Mouse (Mus musculus): ENCODE data around the gene Ddx10. TPM values are rescaled to one million over a fixed set of nuclear protein-coding genes. Genes with fewer than 3 reads are reported as not detected.
"Not testable (repeated sequence)": the region's sequence is repeated elsewhere in the genome, so short reads cannot be mapped to it uniquely, and the experiment has no call there.

Gene Ddx10
- polyA plus RNA-seq, 2 experiments from 2014 or later = 48.0 to 52.7 TPM

GRCm38 (mm10) chr9:53143508-53143907 is 104.3 kb downstream of the Ddx10 start:
- no peak for ATAC-seq

- ATAC-seq = not testable (repeated sequence)
Measured at GRCm38 (mm10) chr9:53142424-53142823, 105.4 kb downstream of the Ddx10 start.

GRCm38 (mm10) chr9:53140610-53141165 is 107.2 kb downstream of the Ddx10 start:
- ATAC-seq = no peak

GRCm38 (mm10) chr9:53132826-53133225 is 115.0 kb downstream of the Ddx10 start:
- ATAC-seq = no peak

- no peak for ATAC-seq
Measured at GRCm38 (mm10) chr9:53130460-53130859, 117.4 kb downstream of the Ddx10 start.

- ATAC-seq = no peak
Measured at GRCm38 (mm10) chr9:53101103-53101502, 146.8 kb downstream of the Ddx10 start.

GRCm38 (mm10) chr9:53095319-53096165 is 152.3 kb downstream of the Ddx10 start:
- no peak for ATAC-seq

GRCm38 (mm10) chr9:53094536-53094935 is 153.3 kb downstream of the Ddx10 start:
- ATAC-seq = no peak

GRCm38 (mm10) chr9:53077626-53078025 is 170.2 kb downstream of the Ddx10 start:
- no peak for ATAC-seq

- no peak for ATAC-seq
Measured at GRCm38 (mm10) chr9:53075931-53076330, 171.9 kb downstream of the Ddx10 start.

- no peak for ATAC-seq
Measured at GRCm38 (mm10) chr9:53074443-53074842, 173.4 kb downstream of the Ddx10 start.

GRCm38 (mm10) chr9:53073576-53074112 is 174.2 kb downstream of the Ddx10 start:
- ATAC-seq = no peak

- no peak for ATAC-seq
Measured at GRCm38 (mm10) chr9:53072088-53072487, 175.8 kb downstream of the Ddx10 start.

GRCm38 (mm10) chr9:53070875-53071524 is 176.9 kb downstream of the Ddx10 start:
- no peak for ATAC-seq

GRCm38 (mm10) chr9:53068166-53068565 is 179.7 kb downstream of the Ddx10 start:
- ATAC-seq = no peak

- no peak for ATAC-seq
Measured at GRCm38 (mm10) chr9:53066428-53066827, 181.4 kb downstream of the Ddx10 start.

- ATAC-seq = no peak
Measured at GRCm38 (mm10) chr9:53065028-53065427, 182.8 kb downstream of the Ddx10 start.

GRCm38 (mm10) chr9:53064531-53064930 is 183.3 kb downstream of the Ddx10 start:
- no peak for ATAC-seq

GRCm38 (mm10) chr9:53055306-53055705 is 192.5 kb downstream of the Ddx10 start:
- no peak for ATAC-seq

Data from activated CD4-positive, CD25-positive, alpha-beta regulatory T cell, adult 4 months (primary cell).